Mouse (Mus musculus) hindbrain, embryonic 10.5 days (tissue): ENCODE data around the gene Ctnnbip1. TPM values are rescaled to one million over a fixed set of nuclear protein-coding genes. Genes with fewer than 3 reads are reported as not detected.

Experiments used
- polyA plus RNA-seq: library from polyadenylated mRNA; unstranded; fragments of >200 nt; fragmentation: Nextera tagmentation; extraction: Ambion mirVana; gene quantifications from 2 replicates; pipeline ENCODE4 v1.2.1, GENCODE M21; 2016

The Ctnnbip1 gene
- polyA plus RNA-seq, 1 experiment from 2014 or later = 68.2 TPM

Other genes with a start within 250 kb of the Ctnnbip1 start
- gene Kif1b, start 210.5 kb upstream of the Ctnnbip1 start, polyA plus RNA-seq = 77.1 and 90.9 TPM in 2 replicates
- 59.8 and 65.6 TPM in 2 replicates for gene Ube4b, start 91.5 kb upstream of the Ctnnbip1 start, polyA plus RNA-seq
- not detected in 2 replicates for gene Rbp7, start 63.3 kb upstream of the Ctnnbip1 start, polyA plus RNA-seq
- gene Tmem274, start 40.9 kb upstream of the Ctnnbip1 start, polyA plus RNA-seq = 0.44 TPM in 1 of 2 replicates, not detected in the other
- gene Nmnat1, start 33.0 kb upstream of the Ctnnbip1 start, polyA plus RNA-seq = 17.0 TPM in 2 replicates
- gene Lzic, start 33.0 kb upstream of the Ctnnbip1 start, polyA plus RNA-seq = 49.0 and 50.9 TPM in 2 replicates
- gene Clstn1, start 68.2 kb downstream of the Ctnnbip1 start, polyA plus RNA-seq = 36.0 and 57.4 TPM in 2 replicates
- gene Pik3cd, start 184.3 kb downstream of the Ctnnbip1 start, polyA plus RNA-seq = 10.4 and 17.2 TPM in 2 replicates
- gene Tmem201, start 219.8 kb downstream of the Ctnnbip1 start, polyA plus RNA-seq = 40.8 and 44.4 TPM in 2 replicates